Comparison of ENCODE assay signal across 18 mouse cellular contexts in genomic region chr11:25848824-25849644, GRCm38 (mm10).
DNase-seq lines count a peak whose midpoint lies in the region; ATAC-seq lines count a peak whose summit lies in the region.
"Had no signal": no experiment of that assay in that cellular context is flagged by ENCODE, and none has a peak within 500 bp of the region (broad histone marks: within the 10 kb centered on the region; RNA-seq: fewer than 3 reads in every experiment).

No protein-coding gene starts in this region.

- no peaks in the 10 kb centered on the region for H3K36me3 ChIP-seq in heart, embryonic 14.5 days (ENCODE audit: control insufficient read depth, insufficient read depth, low read length)
- H3K36me3 ChIP-seq in splenic B cell, adult 2 months (ENCODE audit: control insufficient read depth, insufficient read depth, low read length, poor library complexity, severe bottlenecking): no peaks in the 10 kb centered on the region
- H3K36me3 ChIP-seq: embryonic facial prominence, embryonic 12.5 days; limb, embryonic 10.5 days; midbrain, embryonic 15.5 days; stomach, embryonic 15.5 days had no signal

- peak overlapping the region; percentile 2 to 18; a peak in 2 of 4 replicates for H3K4me3 ChIP-seq in heart, embryonic 14.5 days (ENCODE audit: control insufficient read depth in 1 of 2, insufficient read depth in 1 of 2, low read depth in 1 of 2, low read length in 2 of 2)
- H3K4me3 ChIP-seq: embryonic facial prominence, embryonic 12.5 days; limb, embryonic 10.5 days; midbrain, embryonic 15.5 days; stomach, embryonic 15.5 days had no signal

- no peaks in the 10 kb centered on the region for H3K9me3 ChIP-seq in heart, embryonic 14.5 days (ENCODE audit: control insufficient read depth, low read length)
- H3K9me3 ChIP-seq: embryonic facial prominence, embryonic 12.5 days; limb, embryonic 10.5 days; midbrain, embryonic 15.5 days; stomach, embryonic 15.5 days had no signal

- intact Hi-C loops in heart, postnatal 25 days (cut with DNase I): no loop called here

- ATAC-seq in heart, embryonic 14.5 days (ENCODE audit: insufficient number of reproducible peaks, insufficient read depth, low FRiP score, low read depth): peak; percentile 69
- peak; percentile 99 for ATAC-seq in granulocyte monocyte progenitor cell, adult 5-6 weeks (replicated peaks; ENCODE audit: poor library complexity, severe bottlenecking)
- no peak for ATAC-seq in activated CD4-positive, CD25-positive, alpha-beta regulatory T cell, adult 4 months
- ATAC-seq: midbrain, embryonic 15.5 days had no signal

- H3K27ac ChIP-seq in heart, embryonic 14.5 days (replicated peaks in 1 of 2; ENCODE audit: control insufficient read depth in 1 of 2, insufficient read depth in 1 of 2, low read depth in 2 of 2, low read length in 2 of 2): no peak overlapping the region
- H3K27ac ChIP-seq: embryonic facial prominence, embryonic 12.5 days; hindbrain, embryonic 14.5 days; limb, embryonic 10.5 days; liver, embryonic 14.5 days; midbrain, embryonic 15.5 days; stomach, embryonic 15.5 days had no signal

- no peak for DNase-seq in heart, postnatal 25 days (ENCODE audit: low spot score)
- peak; percentile 2 for DNase-seq in spleen, adult 12 weeks (ENCODE audit: low spot score)
- DNase-seq in spleen, postnatal 4 days (ENCODE audit: low spot score in 2 of 2): no peak
- peak; percentile 70 for DNase-seq in splenic B cell, adult 2 months (ENCODE audit: low read depth, low spot score)
- no peak for DNase-seq in cerebellum, postnatal 36 days
- DNase-seq: cerebellum, adult 8-10 months; kidney, adult 18-20 months; kidney, postnatal 25 days; thymus, postnatal 14 days had no signal

- H3K9ac ChIP-seq in heart, embryonic 14.5 days (ENCODE audit: low read length): peak overlapping the region; percentile 35; the same call in 1 of the 2 replicates
- H3K9ac ChIP-seq: embryonic facial prominence, embryonic 12.5 days; hindbrain, embryonic 14.5 days; liver, embryonic 14.5 days; midbrain, embryonic 15.5 days; stomach, embryonic 15.5 days had no signal

- H3K4me1 ChIP-seq in heart, embryonic 14.5 days (ENCODE audit: control insufficient read depth in 2 of 2, insufficient read depth in 2 of 2, low read length in 2 of 2): no peaks in the 10 kb centered on the region
- H3K4me1 ChIP-seq: embryonic facial prominence, embryonic 12.5 days; stomach, embryonic 15.5 days had no signal

- H3K27me3 ChIP-seq in heart, embryonic 14.5 days (ENCODE audit: control insufficient read depth, insufficient read depth, low read length): no peaks in the 10 kb centered on the region
- H3K27me3 ChIP-seq in splenic B cell, adult 2 months (ENCODE audit: control insufficient read depth, insufficient read depth, low read length, poor library complexity, severe bottlenecking): no peaks in the 10 kb centered on the region
- H3K27me3 ChIP-seq: embryonic facial prominence, embryonic 12.5 days; midbrain, embryonic 15.5 days; stomach, embryonic 15.5 days had no signal

- 44% methylated on average over 14 of the region's 14 CpGs for WGBS in heart, embryonic 14.5 days

- H3K4me2 ChIP-seq in heart, embryonic 14.5 days (ENCODE audit: low read length): peak overlapping the region; percentile 54
- H3K4me2 ChIP-seq: embryonic facial prominence, embryonic 12.5 days; hindbrain, embryonic 14.5 days; midbrain, embryonic 15.5 days; stomach, embryonic 15.5 days had no signal

Comparison
In these comparisons a context has a peak if more than half of its experiments do, and no peak if none do; other contexts are left out.
1. DNase-seq: peak in spleen, adult 12 weeks (single experiment) and splenic B cell, adult 2 months (single experiment); none in heart, postnatal 25 days (single experiment), spleen, postnatal 4 days (0 of 2) and cerebellum, postnatal 36 days (0 of 2).